Mouse (Mus musculus) regulatory T cell (primary cell): ENCODE measurements at regions not wholly inside any gene's neighbourhood (a gene's known extent, or its start where the extent isn't known, plus 50 kb on each side); places are given as distances from the start of the nearest gene placed in this dataset.

Experiments
- in situ Hi-C: fragments of 300-600 bp; cut with MboI, MseI; formaldehyde crosslinking; loops from one replicate; pipeline ENCODE4 v1.15.1; 2025; ENCODE audit warnings: high pct_unique_total_duplicates

- in situ Hi-C loops: no loop called here
Observed at GRCm38 (mm10) chr1:114287349-114287748, 1397.2 kb upstream of the Cntnap5a start.

DNA sequence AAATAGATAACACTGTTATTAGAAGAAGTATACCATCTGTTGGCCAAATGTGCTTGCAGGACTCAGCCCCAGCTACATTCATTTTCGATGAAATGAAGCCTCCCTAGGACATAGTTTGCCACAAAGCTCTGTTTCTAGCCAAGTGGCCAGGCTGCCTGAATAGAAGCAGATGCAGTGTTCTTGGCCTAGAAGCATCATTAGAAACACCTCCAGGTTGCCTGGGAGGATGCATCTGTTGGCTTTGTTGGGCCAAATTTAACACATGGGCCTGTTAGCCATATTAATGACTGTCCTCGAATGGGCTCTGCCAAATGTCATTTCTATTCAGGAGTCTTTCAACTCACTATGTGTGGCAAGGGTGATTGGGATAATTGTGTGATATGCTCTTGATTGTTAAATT, 1354.0 kb upstream of the Cntnap5a start:
- in situ Hi-C loops: loop anchor here (10.0 kb wide), 1 partner anchor 1836 kb away; no protein-coding TSS in a partner anchor

DNA sequence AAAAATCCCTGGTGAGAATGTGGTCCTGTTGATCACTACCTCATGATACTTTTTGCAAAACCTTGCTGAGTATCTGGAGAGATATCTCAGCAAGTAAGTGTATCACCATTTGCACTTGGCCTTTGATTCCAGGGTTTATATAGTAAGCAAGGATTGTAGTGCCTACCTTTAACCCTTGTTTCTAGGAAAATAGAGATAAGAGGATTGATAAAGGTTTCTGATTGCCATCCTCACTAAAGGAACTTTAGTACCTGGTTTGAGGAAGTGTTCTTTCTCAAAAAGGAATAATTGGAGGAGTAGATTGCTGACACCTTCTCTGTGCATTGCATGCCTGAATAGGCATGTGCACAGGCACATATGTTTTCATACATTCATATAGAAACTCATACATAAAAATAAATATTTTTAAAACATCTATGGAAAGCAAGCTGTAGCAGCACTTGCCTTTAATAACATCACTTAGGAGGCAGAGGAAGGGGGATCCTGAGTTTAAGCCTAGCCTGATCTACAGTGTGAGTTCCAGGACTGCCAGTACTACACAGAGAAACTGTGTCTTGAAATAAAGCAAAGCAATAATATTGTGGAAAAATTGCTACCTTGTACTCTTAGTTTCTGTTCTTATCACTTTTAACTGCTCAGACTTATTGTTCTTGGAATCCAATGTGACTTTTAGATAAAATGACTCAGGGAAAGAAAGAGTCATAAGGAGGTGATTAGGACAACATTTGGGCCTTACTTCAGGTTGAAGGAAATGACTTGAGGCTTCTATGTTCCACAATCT, 1326.2 kb upstream of the Cntnap5a start:
- in situ Hi-C loops: no loop called here

GRCm38 (mm10) chr1:114392034-114392433, 1292.5 kb upstream of the Cntnap5a start:
- in situ Hi-C loops: no loop called here
